Mouse (Mus musculus): ENCODE data around the gene Ppfia2.

Gene Ppfia2

GRCm38 (mm10) chr10:106761061-106761460 lies 290.9 kb downstream of the Ppfia2 start:
- DNase-seq (ENCODE audit: low read depth, low spot score), result no peak
- Histone ChIP-seq H3K36me3 (ENCODE audit: control insufficient read depth, insufficient read depth, low read length, poor library complexity, severe bottlenecking) (no peaks in the 10 kb centered on the region), H3K27me3 (ENCODE audit: control insufficient read depth, insufficient read depth, low read length, poor library complexity, severe bottlenecking) (no peaks in the 10 kb centered on the region)

GRCm38 (mm10) chr10:106763785-106764184 lies 293.6 kb downstream of the Ppfia2 start:
- no peak for DNase-seq (ENCODE audit: low read depth, low spot score)
- Histone ChIP-seq H3K27me3 (ENCODE audit: control insufficient read depth, insufficient read depth, low read length, poor library complexity, severe bottlenecking) (no peaks in the 10 kb centered on the region), H3K36me3 (ENCODE audit: control insufficient read depth, insufficient read depth, low read length, poor library complexity, severe bottlenecking) (no peaks in the 10 kb centered on the region)

DNA sequence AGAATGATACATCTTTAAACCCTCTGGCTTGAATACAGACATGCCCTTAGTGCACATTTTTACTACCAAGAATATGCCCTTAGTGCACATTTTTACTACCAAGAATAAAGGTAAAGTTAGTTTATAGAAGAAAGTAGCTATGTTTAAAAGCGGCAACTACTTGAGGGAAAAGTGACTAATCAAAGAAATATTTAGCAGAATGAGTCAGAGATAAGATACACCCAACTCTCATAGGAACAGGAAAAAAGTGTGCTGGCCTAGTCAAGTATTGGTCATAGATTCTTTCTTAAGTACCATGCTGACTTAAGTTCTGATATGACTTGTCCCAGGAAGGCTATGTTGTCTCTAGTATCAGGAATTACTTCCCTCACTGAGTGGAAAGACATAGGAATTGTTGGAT lies 305.4 kb downstream of the Ppfia2 start:
- no peaks in the 10 kb centered on the region for H3K36me3 ChIP-seq (ENCODE audit: control insufficient read depth, insufficient read depth, low read length, poor library complexity, severe bottlenecking)
- DNase-seq (ENCODE audit: low read depth, low spot score), result no peak
- H3K27me3 ChIP-seq (ENCODE audit: control insufficient read depth, insufficient read depth, low read length, poor library complexity, severe bottlenecking), result no peaks in the 10 kb centered on the region

GRCm38 (mm10) chr10:106815447-106815846 lies 345.3 kb downstream of the Ppfia2 start:
- Histone ChIP-seq H3K27me3 (ENCODE audit: control insufficient read depth, insufficient read depth, low read length, poor library complexity, severe bottlenecking) (no peaks in the 10 kb centered on the region), H3K36me3 (ENCODE audit: control insufficient read depth, insufficient read depth, low read length, poor library complexity, severe bottlenecking) (no peaks in the 10 kb centered on the region)
- DNase-seq (ENCODE audit: low read depth, low spot score), result no peak

DNA sequence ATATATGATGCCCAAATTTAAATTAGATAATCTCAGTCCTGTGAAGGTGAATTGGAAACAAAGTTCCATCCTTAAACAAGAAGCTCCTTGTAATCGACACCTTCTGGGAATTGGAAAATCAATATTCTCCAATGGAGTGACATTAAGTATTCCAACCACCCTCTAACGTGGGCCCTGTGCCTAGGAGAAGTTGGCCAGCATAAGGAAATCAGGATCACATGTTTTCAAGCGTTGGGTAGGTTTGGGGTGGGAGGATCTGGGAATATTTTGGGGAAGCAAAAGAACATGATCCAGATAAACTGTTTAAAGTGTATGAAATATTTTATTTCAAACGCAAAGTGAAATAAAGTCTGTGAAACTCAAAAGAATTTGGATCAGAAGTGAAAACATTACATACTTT lies 348.2 kb downstream of the Ppfia2 start:
- DNase-seq (ENCODE audit: low read depth, low spot score), result no peak
- no peaks in the 10 kb centered on the region for H3K36me3 ChIP-seq (ENCODE audit: control insufficient read depth, insufficient read depth, low read length, poor library complexity, severe bottlenecking)

GRCm38 (mm10) chr10:106824215-106824614 lies 354.1 kb downstream of the Ppfia2 start:
- no peak for DNase-seq (ENCODE audit: low read depth, low spot score)
- Histone ChIP-seq H3K27me3 (ENCODE audit: control insufficient read depth, insufficient read depth, low read length, poor library complexity, severe bottlenecking) (no peaks in the 10 kb centered on the region), H3K36me3 (ENCODE audit: control insufficient read depth, insufficient read depth, low read length, poor library complexity, severe bottlenecking) (no peaks in the 10 kb centered on the region)

More for the DNA sequence above, 348.2 kb downstream of the Ppfia2 start:
- no peaks in the 10 kb centered on the region for H3K27me3 ChIP-seq (ENCODE audit: control insufficient read depth, insufficient read depth, low read length, poor library complexity, severe bottlenecking)

- H3K36me3 ChIP-seq (ENCODE audit: control insufficient read depth, insufficient read depth, low read length, poor library complexity, severe bottlenecking), result no peaks in the 10 kb centered on the region
- DNase-seq (ENCODE audit: low read depth, low spot score), result no peak
- no peaks in the 10 kb centered on the region for H3K27me3 ChIP-seq (ENCODE audit: control insufficient read depth, insufficient read depth, low read length, poor library complexity, severe bottlenecking)
Observed at GRCm38 (mm10) chr10:106838476-106838875, 368.3 kb downstream of the Ppfia2 start.

GRCm38 (mm10) chr10:106858106-106858505 lies 388.0 kb downstream of the Ppfia2 start:
- no peak for DNase-seq (ENCODE audit: low read depth, low spot score)
- no peaks in the 10 kb centered on the region for H3K36me3 ChIP-seq (ENCODE audit: control insufficient read depth, insufficient read depth, low read length, poor library complexity, severe bottlenecking)
- H3K27me3 ChIP-seq (ENCODE audit: control insufficient read depth, insufficient read depth, low read length, poor library complexity, severe bottlenecking), result no peaks in the 10 kb centered on the region; the same call in 1 of the 2 replicates

- no peaks in the 10 kb centered on the region for H3K36me3 ChIP-seq (ENCODE audit: control insufficient read depth, insufficient read depth, low read length, poor library complexity, severe bottlenecking)
- no peak for DNase-seq (ENCODE audit: low read depth, low spot score)
Observed at GRCm38 (mm10) chr10:106870233-106870632, 400.1 kb downstream of the Ppfia2 start.

DNA sequence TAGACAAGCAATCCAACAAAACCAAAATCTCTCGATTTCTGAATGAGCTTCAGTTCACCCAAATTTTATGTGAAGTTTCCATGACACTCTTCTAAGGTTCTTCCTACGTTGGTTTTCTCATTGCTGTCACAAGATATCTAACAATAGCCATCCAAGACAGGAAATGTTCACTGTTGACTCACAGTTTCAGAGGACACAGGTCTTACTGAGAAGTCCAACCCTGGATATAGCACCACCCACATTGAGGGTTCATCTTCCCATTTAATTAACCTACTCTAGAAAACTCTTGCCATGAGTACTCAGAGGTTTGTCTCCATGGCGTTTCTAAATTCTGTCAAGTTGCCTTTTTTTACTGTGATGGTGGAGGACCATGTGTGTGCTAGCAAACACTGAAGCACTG lies 401.7 kb downstream of the Ppfia2 start:
- Histone ChIP-seq H3K27me3 (ENCODE audit: control insufficient read depth, insufficient read depth, low read length, poor library complexity, severe bottlenecking) (no peaks in the 10 kb centered on the region), H3K36me3 (ENCODE audit: control insufficient read depth, insufficient read depth, low read length, poor library complexity, severe bottlenecking) (no peaks in the 10 kb centered on the region)
- no peak for DNase-seq (ENCODE audit: low read depth, low spot score)

More at GRCm38 (mm10) chr10:106870233-106870632, 400.1 kb downstream of the Ppfia2 start:
- H3K27me3 ChIP-seq (ENCODE audit: control insufficient read depth, insufficient read depth, low read length, poor library complexity, severe bottlenecking), result no peaks in the 10 kb centered on the region

GRCm38 (mm10) chr10:106872714-106873113 lies 402.6 kb downstream of the Ppfia2 start:
- no peak for DNase-seq (ENCODE audit: low read depth, low spot score)
- no peaks in the 10 kb centered on the region for H3K36me3 ChIP-seq (ENCODE audit: control insufficient read depth, insufficient read depth, low read length, poor library complexity, severe bottlenecking)

GRCm38 (mm10) chr10:106881330-106881729 lies 411.2 kb downstream of the Ppfia2 start:
- no peak for DNase-seq (ENCODE audit: low read depth, low spot score)
- Histone ChIP-seq H3K36me3 (ENCODE audit: control insufficient read depth, insufficient read depth, low read length, poor library complexity, severe bottlenecking) (no peaks in the 10 kb centered on the region), H3K27me3 (ENCODE audit: control insufficient read depth, insufficient read depth, low read length, poor library complexity, severe bottlenecking) (no peaks in the 10 kb centered on the region)

More at GRCm38 (mm10) chr10:106872714-106873113, 402.6 kb downstream of the Ppfia2 start:
- no peaks in the 10 kb centered on the region for H3K27me3 ChIP-seq (ENCODE audit: control insufficient read depth, insufficient read depth, low read length, poor library complexity, severe bottlenecking)

DNA sequence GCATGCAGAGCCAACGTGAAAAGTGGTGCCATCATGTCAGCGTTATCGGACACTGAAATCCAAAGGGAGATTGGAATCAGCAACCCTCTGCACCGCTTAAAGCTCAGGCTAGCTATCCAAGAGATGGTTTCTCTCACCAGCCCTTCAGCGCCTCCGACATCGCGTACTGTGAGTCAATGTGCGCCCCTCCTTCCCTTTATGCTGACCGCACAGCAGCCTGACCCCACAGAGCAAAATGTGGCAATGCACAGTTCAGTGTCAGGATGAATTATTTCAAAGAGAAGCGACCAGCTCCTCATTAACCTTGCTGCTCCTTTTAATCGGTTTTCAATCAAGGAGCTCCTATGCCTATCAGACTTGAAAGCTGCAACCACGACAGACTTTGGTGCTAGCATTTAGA lies 426.2 kb downstream of the Ppfia2 start:
- DNase-seq (ENCODE audit: low read depth, low spot score), result no peak
- H3K27me3 ChIP-seq (ENCODE audit: control insufficient read depth, insufficient read depth, low read length, poor library complexity, severe bottlenecking), result no peaks in the 10 kb centered on the region
- H3K36me3 ChIP-seq (ENCODE audit: control insufficient read depth, insufficient read depth, low read length, poor library complexity, severe bottlenecking), result no peaks in the 10 kb centered on the region

GRCm38 (mm10) chr10:106910108-106910507 lies 440.0 kb downstream of the Ppfia2 start:
- Histone ChIP-seq H3K27me3 (ENCODE audit: control insufficient read depth, insufficient read depth, low read length, poor library complexity, severe bottlenecking) (no peaks in the 10 kb centered on the region), H3K36me3 (ENCODE audit: control insufficient read depth, insufficient read depth, low read length, poor library complexity, severe bottlenecking) (no peaks in the 10 kb centered on the region)
- no peak for DNase-seq (ENCODE audit: low read depth, low spot score)

- H3K27me3 ChIP-seq (ENCODE audit: control insufficient read depth, insufficient read depth, low read length, poor library complexity, severe bottlenecking), result no peaks in the 10 kb centered on the region
- no peak for DNase-seq (ENCODE audit: low read depth, low spot score)
- H3K36me3 ChIP-seq (ENCODE audit: control insufficient read depth, insufficient read depth, low read length, poor library complexity, severe bottlenecking), result no peaks in the 10 kb centered on the region
Observed at GRCm38 (mm10) chr10:106913032-106913431, 442.9 kb downstream of the Ppfia2 start.

DNA sequence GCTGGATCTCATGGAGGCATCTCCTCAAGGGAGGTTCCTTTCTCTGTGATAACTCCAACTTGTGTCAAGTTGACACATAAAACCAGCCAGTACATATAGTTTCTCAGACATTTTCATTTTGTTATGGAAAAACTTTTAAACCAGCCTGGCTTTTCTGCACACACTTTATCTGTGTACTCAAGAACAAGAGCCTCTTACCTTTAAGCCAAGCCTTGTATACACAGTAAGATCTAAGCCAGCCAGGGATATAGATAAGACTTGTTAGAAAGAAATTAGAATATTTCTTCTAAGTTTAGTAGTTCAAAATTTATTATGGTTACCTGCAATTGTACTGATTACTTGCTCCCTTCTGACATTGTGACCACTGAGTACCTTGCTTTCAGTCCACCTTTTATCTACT lies 444.1 kb downstream of the Ppfia2 start:
- DNase-seq (ENCODE audit: low read depth, low spot score), result no peak
- Histone ChIP-seq H3K36me3 (ENCODE audit: control insufficient read depth, insufficient read depth, low read length, poor library complexity, severe bottlenecking) (no peaks in the 10 kb centered on the region), H3K27me3 (ENCODE audit: control insufficient read depth, insufficient read depth, low read length, poor library complexity, severe bottlenecking) (no peaks in the 10 kb centered on the region)
